12 mouse cellular contexts compared by ENCODE assay signal in the genomic region with DNA sequence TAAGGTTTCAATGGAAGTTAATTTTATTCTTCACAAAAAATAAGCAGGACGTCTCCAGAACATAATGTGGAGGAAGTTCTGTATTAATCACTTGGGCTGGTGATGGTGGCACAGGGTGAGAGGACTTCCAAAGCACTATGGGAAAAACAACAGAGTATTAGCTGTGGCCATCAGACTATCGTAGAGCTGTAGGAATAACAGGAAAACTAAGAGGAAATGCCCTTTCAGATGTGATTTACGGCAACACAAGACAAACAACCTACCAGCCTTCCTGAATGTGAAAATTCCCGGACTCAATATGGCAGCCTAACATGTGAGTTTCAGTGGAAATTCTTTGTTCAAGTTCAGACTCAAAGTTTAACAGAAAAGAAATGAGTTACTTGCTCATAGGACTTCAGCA.
"Had no signal": no experiment of that assay in that cellular context is flagged by ENCODE, and none has a peak within 500 bp of the region (broad histone marks: within the 10 kb centered on the region; RNA-seq: fewer than 3 reads in every experiment).

No protein-coding gene starts in this region.

- H3K4me1 ChIP-seq: hindbrain, embryonic 12.5 days; liver, embryonic 15.5 days; midbrain, embryonic 13.5 days; stomach, embryonic 15.5 days had no signal

- H3K27me3 ChIP-seq: hindbrain, embryonic 12.5 days; liver, embryonic 15.5 days; midbrain, embryonic 13.5 days; stomach, embryonic 15.5 days had no signal

- H3K9me3 ChIP-seq: liver, embryonic 15.5 days; midbrain, embryonic 13.5 days; stomach, embryonic 15.5 days had no signal

- DNase-seq: right cerebral cortex, postnatal 14 days; thymus, adult 2 months; thymus, postnatal 25 days had no signal

- H3K9ac ChIP-seq: hindbrain, embryonic 12.5 days; liver, embryonic 15.5 days; midbrain, embryonic 13.5 days; stomach, embryonic 15.5 days had no signal

- H3K4me3 ChIP-seq: hindbrain, embryonic 12.5 days; layer of hippocampus, adult 2 months; liver, embryonic 15.5 days; midbrain, embryonic 13.5 days; stomach, embryonic 15.5 days had no signal

- H3K27ac ChIP-seq: hindbrain, embryonic 12.5 days; layer of hippocampus, adult 2 months; liver, embryonic 15.5 days; midbrain, embryonic 13.5 days; stomach, embryonic 15.5 days had no signal

- ATAC-seq: hindbrain, embryonic 16.5 days; inflammation-experienced regulatory T-cells, adult 6 months; intestine, postnatal 0 days; midbrain, embryonic 13.5 days had no signal

- H3K4me2 ChIP-seq: hindbrain, embryonic 12.5 days; liver, embryonic 11.5 days; liver, embryonic 15.5 days; midbrain, embryonic 13.5 days; stomach, embryonic 15.5 days had no signal

- H3K36me3 ChIP-seq: hindbrain, embryonic 12.5 days; liver, embryonic 15.5 days; midbrain, embryonic 13.5 days; stomach, embryonic 15.5 days had no signal
